Mouse (Mus musculus) layer of hippocampus, adult 18-20 months (tissue): ENCODE measurements around the gene Shd. TPM values are rescaled to one million over a fixed set of nuclear protein-coding genes. Genes with fewer than 3 reads are reported as not detected.
"Not testable (repeated sequence)": the region's sequence is repeated elsewhere in the genome, so short reads cannot be mapped to it uniquely, and the experiment has no call there.

Experiments used
- DNase-seq, 2 experiments: peaks; one replicate each; pipeline ENCODE4 v3.0.0; 2022; ENCODE audit warnings: low spot score in 2 of 2
- long read RNA-seq: library from polyadenylated mRNA; stranded (forward); transcript quantifications from one replicate; pipeline ENCODE4 v2.0.0, GENCODE M21; 2021
- total RNA-seq, 2 experiments: library from RNA; stranded (reverse); gene quantifications; 2 replicates each; pipeline ENCODE4 v1.2.3; 2021

Gene Shd
- 10 to 100 TPM; 21.1 to 21.2 TPM for total RNA-seq
- long read RNA-seq, partial matches to known transcripts: 0 of 14 reads
- long read RNA-seq, other reads (novel, unspliced or antisense): 7 of 14 reads

DNA sequence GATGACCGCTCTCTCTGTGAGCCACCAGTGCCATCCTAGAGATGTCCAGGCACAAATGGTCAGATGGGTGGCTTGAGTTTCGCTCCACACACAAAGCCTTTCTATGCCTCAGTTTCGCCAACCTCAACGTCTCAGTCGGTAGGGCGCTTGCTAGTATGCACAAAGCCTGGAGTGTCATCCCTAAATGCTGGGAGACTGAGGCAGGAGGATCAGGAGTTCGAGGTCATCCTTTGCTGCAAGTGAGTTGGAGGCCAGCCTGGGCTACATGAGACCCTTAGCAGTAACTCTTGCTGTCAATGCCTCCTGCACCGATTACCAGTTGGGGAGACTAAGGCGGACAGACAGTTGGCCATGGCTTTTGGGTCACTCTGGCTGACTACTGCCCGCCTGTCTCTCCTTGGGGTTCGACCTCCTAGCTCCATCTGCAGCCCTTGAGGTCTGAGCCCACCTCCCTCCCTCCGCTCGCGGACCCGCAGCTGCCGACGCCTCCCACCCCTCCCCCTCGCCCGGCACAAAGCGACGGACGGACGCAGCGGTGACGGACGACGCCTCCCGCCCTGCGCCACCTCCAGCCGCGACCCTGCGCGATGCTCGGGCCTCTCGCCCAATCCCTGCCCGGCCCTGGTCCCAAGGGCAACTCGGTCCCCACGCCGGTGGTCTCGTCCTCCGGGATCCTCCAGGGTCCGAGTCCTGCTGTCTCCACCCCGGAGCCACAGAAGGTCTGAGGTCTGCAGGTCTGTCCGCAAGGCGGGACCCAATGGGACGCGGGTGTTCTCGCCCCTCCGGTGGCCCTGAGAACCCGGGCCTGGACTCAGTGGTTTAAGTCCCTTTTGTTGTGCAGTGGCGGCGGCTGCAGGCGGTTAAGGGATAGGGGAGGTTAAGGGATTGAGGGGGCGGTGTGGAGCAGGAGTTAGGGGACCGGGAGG is at the start of gene Shd:
TSS of gene Shd (plus strand) at position 502 of the 926 bp plus-strand sequence.
- no peak for DNase-seq

- DNase-seq: peak; percentile 40 to 50
Observed at GRCm38 (mm10) chr17:55931553-55932502, 38.4 kb upstream of the Shd start.

DNA sequence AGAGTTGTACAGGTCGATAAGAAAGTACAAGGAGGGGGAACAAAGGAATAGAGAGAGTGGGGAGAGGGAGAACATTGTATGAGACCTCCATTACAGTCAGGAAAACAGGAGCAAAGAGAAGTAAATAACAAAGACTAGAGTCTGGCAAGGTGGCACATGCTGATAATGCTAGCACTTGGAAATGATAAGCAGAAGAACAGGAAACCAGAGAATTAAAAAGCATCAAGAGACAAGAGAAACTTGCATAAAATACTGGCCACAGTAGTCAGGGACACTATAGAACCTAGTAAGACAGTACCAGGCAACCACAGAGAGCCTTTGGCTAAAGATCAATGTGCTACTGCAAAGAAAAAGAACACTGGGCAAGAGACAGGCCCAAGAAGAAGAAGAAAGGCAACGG is 37.6 kb upstream of the Shd start:
- DNase-seq: no peak

- DNase-seq: no peak
Observed at GRCm38 (mm10) chr17:55933191-55933590, 37.1 kb upstream of the Shd start.

DNA sequence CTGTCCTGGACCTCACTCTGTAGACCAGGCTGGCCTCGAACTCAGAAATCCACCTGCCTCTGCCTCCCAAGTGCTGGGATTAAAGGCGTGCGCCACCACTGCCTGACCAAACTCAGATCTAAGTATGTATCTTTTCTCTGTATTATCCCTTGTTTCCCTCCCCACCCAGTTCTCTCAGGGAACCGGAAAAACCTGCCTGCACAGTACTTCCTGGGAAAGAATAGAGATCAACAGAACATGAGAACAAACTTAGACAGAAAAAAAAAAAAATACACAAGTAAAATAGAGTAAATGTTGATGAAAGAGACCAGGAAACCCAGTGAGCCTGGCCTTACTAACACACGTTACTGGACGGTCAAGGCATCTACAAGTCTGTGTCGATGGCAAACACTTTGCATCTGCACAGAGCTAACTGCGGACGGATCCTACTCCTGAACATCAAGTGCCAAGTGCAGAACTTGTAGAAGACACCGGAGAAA is 25.8 kb upstream of the Shd start:
- DNase-seq: not testable (repeated sequence)

- peak; percentile 94 to 97 for DNase-seq
Observed at GRCm38 (mm10) chr17:55944866-55945682, 25.2 kb upstream of the Shd start.

DNA sequence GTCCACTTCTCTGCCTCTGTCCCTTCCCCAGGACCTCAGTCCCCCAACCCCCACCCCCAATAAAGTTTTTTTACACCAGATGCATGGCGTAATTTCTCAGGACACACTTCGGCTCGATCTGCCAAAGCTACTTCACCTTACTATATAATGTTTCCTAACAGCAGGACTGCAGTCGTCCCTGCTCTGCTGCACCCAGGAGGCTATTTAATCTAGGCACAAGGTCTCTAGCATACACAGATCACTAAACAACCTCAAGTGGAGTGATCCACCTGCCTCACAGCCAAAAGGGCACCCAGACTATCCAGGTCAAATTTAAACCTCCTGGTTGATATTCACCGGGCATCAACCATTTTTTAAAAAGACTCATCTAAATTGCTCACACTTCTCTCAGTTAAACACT is 24.6 kb upstream of the Shd start:
- DNase-seq: no peak

GRCm38 (mm10) chr17:55948647-55949046 is 21.6 kb upstream of the Shd start:
- no peak for DNase-seq

DNA sequence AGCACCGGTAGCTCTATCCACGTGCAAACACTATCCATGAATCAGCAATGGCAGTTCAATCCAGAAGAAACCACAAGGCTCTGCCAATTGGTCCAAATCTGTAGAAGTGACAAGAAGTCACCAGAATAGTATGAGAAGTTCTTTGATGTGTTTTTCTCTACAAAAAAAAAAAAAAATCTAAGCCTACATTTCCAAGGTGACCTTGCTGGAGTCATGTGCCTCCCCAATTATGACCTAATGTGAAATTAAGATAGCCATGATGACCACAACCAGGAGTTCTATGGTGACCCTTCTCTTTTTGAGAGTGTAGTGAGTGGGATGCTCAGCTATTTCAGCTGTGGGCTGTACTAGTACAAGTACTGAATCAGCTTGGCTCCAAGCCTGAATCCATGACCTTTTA is 20.9 kb upstream of the Shd start, which contains the start of gene Zfp119b:
TSS of gene Zfp119b (minus strand) at position 101 of the 400 bp plus-strand sequence.
- no peak for DNase-seq

DNA sequence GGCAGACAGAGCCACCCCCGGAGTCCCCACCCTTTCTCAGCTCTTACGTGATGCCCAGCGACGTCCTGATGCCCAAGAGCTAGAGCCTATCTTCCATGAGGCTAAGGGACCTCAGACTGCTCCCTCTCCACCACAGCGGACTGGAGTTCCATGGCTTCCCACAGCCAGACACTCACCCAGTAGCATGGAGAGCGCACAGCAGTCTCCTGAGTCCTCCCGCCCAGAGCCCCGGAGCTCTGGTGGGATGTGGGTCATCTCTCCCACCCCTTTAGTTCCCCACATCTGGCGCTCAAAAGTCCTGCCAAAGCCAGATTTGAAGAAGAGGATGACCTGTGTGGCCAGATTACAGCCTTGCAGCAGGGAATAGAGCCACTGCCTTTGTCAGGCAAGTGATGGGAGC is 19.7 kb upstream of the Shd start:
- no peak for DNase-seq

DNA sequence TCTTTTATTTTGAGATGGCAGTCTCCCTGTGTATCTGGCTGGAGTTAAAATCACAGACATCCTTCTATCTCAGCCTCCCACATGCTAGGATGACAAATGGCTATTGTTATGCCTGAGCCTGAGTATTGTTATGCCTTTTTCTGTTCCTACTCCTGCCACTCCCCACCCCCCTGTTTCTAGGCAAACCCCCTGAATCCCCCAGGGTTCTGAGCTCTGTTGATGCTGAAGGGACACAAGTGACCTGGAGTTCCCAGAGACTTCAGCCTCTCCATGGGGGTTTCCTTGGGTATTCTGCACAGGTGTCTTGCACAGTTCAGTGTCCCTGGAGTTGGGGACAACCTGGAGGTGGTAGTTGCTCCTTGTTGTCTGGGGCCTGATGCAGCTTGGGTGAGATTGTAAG is 18.2 kb upstream of the Shd start:
- no peak for DNase-seq

GRCm38 (mm10) chr17:55952447-55953027 is 17.7 kb upstream of the Shd start, which contains the start of gene Ebi3:
Ebi3 (plus strand) TSS chr17:55952640.
- DNase-seq: peak in 1 of 2 experiments; percentile 1

- DNase-seq: peak in 1 of 2 experiments; percentile 0
Observed at GRCm38 (mm10) chr17:55953751-55954150, 16.5 kb upstream of the Shd start.

- peak in 1 of 2 experiments; percentile 0 for DNase-seq
Observed at GRCm38 (mm10) chr17:55954229-55954628, 16.0 kb upstream of the Shd start.

GRCm38 (mm10) chr17:55956129-55956528 is 14.1 kb upstream of the Shd start:
- peak; percentile 70 to 72 for DNase-seq

- DNase-seq: no peak
Observed at GRCm38 (mm10) chr17:55956591-55956990, 13.7 kb upstream of the Shd start.

DNA sequence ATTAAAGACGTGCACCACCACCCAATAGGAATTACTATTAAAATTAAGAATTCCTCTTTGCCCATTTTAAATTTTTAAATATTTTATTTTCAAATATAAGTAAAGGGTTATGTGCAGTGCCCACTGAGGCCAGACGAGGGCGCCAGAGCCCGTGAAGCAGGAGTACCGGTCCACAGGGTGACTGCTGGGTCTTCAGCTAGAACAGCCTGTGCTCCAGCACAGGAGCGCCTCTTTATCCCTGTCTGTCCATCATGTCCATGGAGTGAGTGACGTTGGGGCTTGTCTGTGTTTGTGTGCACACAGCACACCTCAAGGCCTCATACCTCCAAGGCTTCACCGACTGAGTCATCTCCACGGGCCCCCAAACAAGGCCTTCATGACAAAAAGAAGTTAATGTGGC is 13.1 kb upstream of the Shd start:
- peak in 1 of 2 experiments; percentile 79 for DNase-seq

- peak in 1 of 2 experiments; percentile 5 for DNase-seq
Observed at GRCm38 (mm10) chr17:55957726-55958583, 12.3 kb upstream of the Shd start.

GRCm38 (mm10) chr17:55958584-55958886 is 11.7 kb upstream of the Shd start:
- DNase-seq: no peak
